10 mouse cellular contexts compared by ENCODE assay signal in the genomic region with DNA sequence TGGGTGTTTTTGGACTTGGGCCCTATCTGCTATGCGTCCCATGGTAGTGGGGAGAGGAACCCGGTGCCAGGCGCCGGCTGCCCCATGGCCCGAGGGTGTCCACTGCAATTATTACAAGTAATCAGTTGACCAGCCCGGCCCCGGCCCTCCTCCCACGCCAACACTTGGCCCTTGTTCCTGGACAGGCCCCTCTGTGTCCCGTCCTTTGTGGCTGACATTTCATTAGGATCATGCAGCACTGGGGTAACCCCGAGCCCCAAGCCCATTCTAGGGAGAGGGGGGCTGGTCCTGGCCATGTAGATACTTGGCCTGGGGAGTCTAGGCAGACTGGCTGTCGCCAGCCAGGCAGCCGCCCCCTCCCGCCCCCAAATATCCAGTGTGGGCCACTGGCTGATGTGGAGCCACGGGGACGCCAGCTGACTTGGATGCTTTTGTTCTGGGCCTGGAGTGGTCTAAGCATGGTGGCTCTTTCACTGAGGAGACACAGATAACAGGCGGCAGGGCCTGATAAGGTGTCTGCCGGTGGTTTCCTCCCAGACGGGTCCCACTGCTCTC.
DNase-seq lines count a peak whose midpoint lies in the region; ATAC-seq lines count a peak whose summit lies in the region.
"Had no signal": no experiment of that assay in that cellular context is flagged by ENCODE, and none has a peak within 500 bp of the region (broad histone marks: within the 10 kb centered on the region; RNA-seq: fewer than 3 reads in every experiment).

No protein-coding gene starts in this region.

- H3K27ac ChIP-seq in heart, embryonic 12.5 days (ENCODE audit: poor library complexity, severe bottlenecking) = peak overlapping the region; percentile 82
- H3K27ac ChIP-seq: midbrain, embryonic 15.5 days had no signal

- H3K9ac ChIP-seq in heart, embryonic 12.5 days = peak overlapping the region; percentile 15; the same call in 1 of the 2 replicates
- H3K9ac ChIP-seq: midbrain, embryonic 15.5 days had no signal

- no peaks in the 10 kb centered on the region for H3K27me3 ChIP-seq in heart, embryonic 12.5 days (replicated peaks)
- H3K27me3 ChIP-seq: midbrain, embryonic 15.5 days had no signal

- peaks cover 83% of the 10 kb centered on the region for H3K4me1 ChIP-seq in heart, embryonic 12.5 days (replicated peaks)

- ATAC-seq in heart, embryonic 12.5 days (ENCODE audit: insufficient number of reproducible peaks, low FRiP score) = peak; percentile 73
- ATAC-seq in monocyte, adult 5-6 weeks (replicated peaks; ENCODE audit: insufficient number of reproducible peaks, low FRiP score, low TSS enrichment, poor library complexity, severe bottlenecking) = no peak
- ATAC-seq: forebrain, embryonic 16.5 days had no signal

- no peaks in the 10 kb centered on the region for H3K36me3 ChIP-seq in heart, embryonic 12.5 days
- H3K36me3 ChIP-seq: midbrain, embryonic 15.5 days had no signal

- 12% methylated on average over 18 of the region's 18 CpGs for WGBS in heart, embryonic 12.5 days

- no peak overlapping the region for H3K4me3 ChIP-seq in heart, embryonic 12.5 days
- H3K4me3 ChIP-seq: midbrain, embryonic 15.5 days had no signal

- H3K9me3 ChIP-seq in heart, embryonic 12.5 days (replicated peaks) = no peaks in the 10 kb centered on the region
- H3K9me3 ChIP-seq: midbrain, embryonic 15.5 days had no signal

- H3K4me2 ChIP-seq in heart, embryonic 12.5 days = peak overlapping the region; percentile 7; the same call in 1 of the 2 replicates
- H3K4me2 ChIP-seq: midbrain, embryonic 15.5 days had no signal

- no peak for DNase-seq in heart, adult 8-10 months (ENCODE audit: low spot score)
- peak; percentile 58 for DNase-seq in testis, postnatal 10 days (ENCODE audit: low spot score)
- no peak for DNase-seq in testis, postnatal 14 days (ENCODE audit: low spot score)
- DNase-seq in layer of hippocampus, adult 8-10 months (ENCODE audit: low spot score in 2 of 2) = peak; percentile 51 to 78
- peak; percentile 52 for DNase-seq in telencephalon, adult 2 months (ENCODE audit: low read depth, low spot score)
- DNase-seq in B cell, adult 2 months = no peak

Comparison
In these comparisons a context has a peak if more than half of its experiments do, and no peak if none do; other contexts are left out.
1. DNase-seq: peak in testis, postnatal 10 days (single experiment), layer of hippocampus, adult 8-10 months (2 of 2) and telencephalon, adult 2 months (single experiment); none in heart, adult 8-10 months (single experiment), testis, postnatal 14 days (single experiment) and B cell, adult 2 months (0 of 2).